Mouse (Mus musculus): ENCODE measurements around the gene Prf1. TPM values are rescaled to one million over a fixed set of nuclear protein-coding genes. Genes with fewer than 3 reads are reported as not detected.

The Prf1 gene
- not detected for total RNA-seq (2022)

- DNase-seq (ENCODE audit: low spot score in 2 of 2): no peak
Measured at GRCm38 (mm10) chr10:61297477-61297876, at the start of gene Prf1. Gene Prf1, plus strand, starts transcription at chr10:61297833.

- no peak for DNase-seq (ENCODE audit: low spot score in 2 of 2)
Measured at GRCm38 (mm10) chr10:61248596-61249114, 49.0 kb upstream of the Prf1 start.

- DNase-seq (ENCODE audit: low spot score in 2 of 2): no peak
Measured at GRCm38 (mm10) chr10:61249951-61250350, 47.7 kb upstream of the Prf1 start.

DNA sequence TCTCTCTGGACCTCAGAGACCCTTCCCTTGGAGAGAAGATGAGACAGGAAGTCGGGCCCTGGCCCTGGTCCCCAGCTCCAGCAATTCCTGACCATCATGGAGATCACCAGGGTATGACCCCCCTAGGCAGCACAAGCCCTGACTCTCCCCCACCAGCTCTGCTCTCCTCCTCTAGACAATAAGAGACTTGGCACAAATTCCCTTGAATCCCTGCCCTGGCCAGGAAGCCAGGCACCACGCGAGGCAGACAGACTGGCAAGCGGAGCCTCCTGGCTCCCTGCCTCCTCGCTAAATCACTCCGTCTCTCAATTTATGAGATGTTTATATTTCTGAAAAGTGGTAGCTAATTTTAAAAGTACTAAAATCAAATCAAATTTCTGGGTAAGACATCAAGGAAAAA, 42.9 kb upstream of the Prf1 start:
- DNase-seq (ENCODE audit: low spot score in 2 of 2): peak in 1 of 2 experiments; percentile 27

DNA sequence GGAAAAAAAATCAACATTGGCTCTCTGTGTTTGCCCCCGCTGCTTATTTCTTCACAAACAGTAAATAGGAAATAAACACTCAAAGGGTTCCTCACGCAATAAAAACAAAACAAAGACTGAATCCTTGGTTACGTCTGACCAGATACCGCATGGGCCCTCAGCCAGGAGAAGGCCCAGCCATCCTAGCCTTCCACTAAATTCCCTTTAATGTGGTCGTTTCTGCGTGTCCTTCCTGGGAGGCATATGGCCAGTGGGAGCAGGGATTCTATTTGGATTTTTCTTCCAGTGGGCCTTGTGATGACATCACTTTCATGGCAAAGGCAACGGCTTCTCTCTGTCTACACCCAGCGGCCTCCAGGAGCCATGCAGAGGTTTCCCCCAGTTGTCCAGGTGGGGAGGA, 42.4 kb upstream of the Prf1 start:
- no peak for DNase-seq (ENCODE audit: low spot score in 2 of 2)

GRCm38 (mm10) chr10:61256665-61257064, 41.0 kb upstream of the Prf1 start:
- no peak for DNase-seq (ENCODE audit: low spot score in 2 of 2)

DNA sequence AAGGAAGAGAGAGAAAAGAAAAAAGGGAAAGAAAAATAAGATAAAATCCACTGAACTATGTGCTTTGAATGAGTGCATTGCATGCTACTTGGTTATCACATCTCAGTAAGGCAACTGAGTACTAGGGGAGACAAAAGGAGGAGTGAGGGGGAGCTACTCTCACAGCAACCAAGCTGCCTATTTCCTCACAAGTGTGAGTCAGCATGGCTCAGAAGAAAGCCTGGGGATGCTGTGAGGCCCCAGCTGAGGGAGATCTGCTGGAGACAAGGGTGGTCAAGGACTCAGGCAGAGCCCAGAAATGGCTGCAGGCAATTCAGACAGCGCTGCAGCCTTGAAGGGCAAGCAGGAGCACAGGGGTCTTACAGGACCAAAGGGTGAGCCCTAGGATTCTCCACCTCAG, 39.5 kb upstream of the Prf1 start:
- peak in 1 of 2 experiments; percentile 36 for DNase-seq (ENCODE audit: low spot score in 2 of 2)

GRCm38 (mm10) chr10:61261229-61262156, 36.1 kb upstream of the Prf1 start:
- no peak for DNase-seq (ENCODE audit: low spot score in 2 of 2)

GRCm38 (mm10) chr10:61263606-61264005, 34.0 kb upstream of the Prf1 start:
- no peak for DNase-seq (ENCODE audit: low spot score in 2 of 2)

- DNase-seq (ENCODE audit: low spot score in 2 of 2): no peak
Measured at GRCm38 (mm10) chr10:61267378-61267777, 30.3 kb upstream of the Prf1 start.

DNA sequence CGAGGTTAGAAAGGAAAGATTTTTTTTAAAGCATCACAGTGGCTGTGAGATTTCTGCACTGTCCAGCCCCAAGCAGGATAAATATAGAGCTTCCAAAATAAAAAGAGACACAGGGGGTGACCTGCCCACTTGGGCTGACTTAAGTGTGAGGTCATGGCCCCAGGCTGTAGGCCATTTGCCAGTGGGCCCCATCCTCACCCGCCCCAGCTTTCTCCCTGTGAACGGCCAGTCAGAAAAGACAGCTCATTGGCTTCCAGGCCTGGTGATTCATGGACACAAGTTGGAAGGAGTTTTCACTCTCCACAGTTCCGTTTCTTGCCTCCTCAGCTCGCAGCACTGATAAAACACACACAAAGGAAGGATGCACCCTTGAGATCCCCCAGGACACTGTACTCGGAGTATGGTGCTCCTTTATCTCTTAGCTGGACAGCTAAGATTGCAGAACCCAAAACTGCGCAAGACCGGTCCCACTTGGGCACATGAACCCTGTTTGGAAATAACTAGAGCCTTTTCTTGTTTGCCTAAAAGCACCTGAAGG, 25.5 kb upstream of the Prf1 start:
- no peak for DNase-seq (ENCODE audit: low spot score in 2 of 2)

- no peak for DNase-seq (ENCODE audit: low spot score in 2 of 2)
Measured at GRCm38 (mm10) chr10:61272631-61273030, 25.0 kb upstream of the Prf1 start.

- no peak for DNase-seq (ENCODE audit: low spot score in 2 of 2)
Measured at GRCm38 (mm10) chr10:61273081-61273843, 24.4 kb upstream of the Prf1 start, which contains the start of gene Adamts14. Gene Adamts14, minus strand, starts transcription at chr10:61273438.

GRCm38 (mm10) chr10:61273844-61274215, 23.8 kb upstream of the Prf1 start:
- DNase-seq (ENCODE audit: low spot score in 2 of 2): no peak

DNA sequence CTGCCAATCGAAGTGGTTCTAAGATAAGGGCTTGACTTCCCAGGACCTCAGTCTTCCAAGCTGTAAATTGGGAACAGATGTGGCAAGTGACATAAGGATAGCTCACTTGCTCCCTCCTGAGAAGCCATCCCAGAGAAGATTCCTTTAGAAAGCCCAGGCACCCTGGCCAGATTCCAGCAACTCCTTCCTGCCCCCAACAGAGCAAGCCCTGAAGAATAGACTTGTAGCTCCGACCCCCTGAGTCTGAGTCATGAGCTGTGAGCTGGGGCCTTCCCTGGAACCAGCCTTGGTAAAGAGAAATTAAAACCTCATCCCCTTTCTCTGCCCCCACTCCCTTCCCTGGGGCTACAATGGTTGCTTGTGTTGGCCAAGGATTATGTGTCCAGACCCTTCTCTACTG, 23.1 kb upstream of the Prf1 start:
- DNase-seq (ENCODE audit: low spot score in 2 of 2): no peak

GRCm38 (mm10) chr10:61275669-61276110, 21.9 kb upstream of the Prf1 start:
- no peak for DNase-seq (ENCODE audit: low spot score in 2 of 2)

- no peak for DNase-seq (ENCODE audit: low spot score in 2 of 2)
Measured at GRCm38 (mm10) chr10:61277051-61277450, 20.6 kb upstream of the Prf1 start.

DNA sequence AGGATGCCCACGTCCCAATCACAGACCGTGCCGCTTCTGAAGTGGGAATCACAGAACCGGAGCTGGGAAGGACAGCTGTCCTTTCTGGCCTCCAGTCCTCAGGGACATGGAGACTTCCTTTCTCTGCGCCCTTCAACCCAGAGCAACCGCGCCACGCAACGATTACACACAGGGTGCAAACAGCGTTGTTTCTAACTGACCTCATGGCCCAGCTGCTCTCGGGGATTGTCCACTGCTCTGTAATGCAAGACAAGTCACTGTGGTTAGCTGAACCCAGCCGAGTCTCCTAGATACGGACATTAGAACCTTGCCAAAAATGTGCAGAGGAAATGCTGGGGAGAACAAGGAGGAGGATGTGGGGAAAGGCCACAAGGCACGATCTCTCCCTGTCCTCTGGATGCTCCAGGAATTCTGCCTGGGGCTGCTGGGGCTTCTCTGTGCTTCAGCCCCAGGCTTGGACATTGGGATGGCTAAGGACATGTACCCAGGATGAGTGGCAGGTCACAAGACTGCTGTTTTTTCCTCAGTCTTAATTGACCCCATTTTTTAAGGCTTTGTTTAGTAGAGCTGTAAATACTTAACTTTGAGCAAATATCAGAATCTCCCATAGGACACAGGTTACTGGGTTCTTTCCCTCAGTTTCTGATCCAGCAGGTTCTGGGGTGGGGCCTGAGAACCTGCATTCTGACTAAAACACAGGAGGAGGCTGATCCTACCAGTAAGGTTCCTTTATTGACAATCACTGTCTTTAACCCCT, 19.5 kb upstream of the Prf1 start:
- DNase-seq (ENCODE audit: low spot score in 2 of 2): no peak

DNA sequence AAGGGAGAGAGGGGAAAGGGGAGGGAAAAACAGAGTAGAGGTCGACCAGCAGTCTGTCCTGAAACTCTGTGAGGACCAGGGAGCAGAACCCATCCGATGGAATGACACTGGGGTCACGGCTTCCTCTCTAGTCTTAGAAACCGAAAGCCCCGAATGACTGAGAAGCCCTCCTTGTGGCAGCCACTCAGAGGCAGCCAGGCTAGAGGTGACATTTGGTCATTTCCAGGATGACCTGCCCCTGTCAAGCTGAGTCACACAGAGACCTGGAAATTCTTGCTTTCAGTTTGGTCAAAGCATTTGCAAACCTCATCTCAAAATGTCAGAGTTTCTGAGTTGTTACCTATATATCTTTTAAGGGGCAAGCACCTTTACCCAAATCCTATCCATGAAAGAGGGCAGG, 16.5 kb upstream of the Prf1 start:
- DNase-seq (ENCODE audit: low spot score in 2 of 2): no peak

DNA sequence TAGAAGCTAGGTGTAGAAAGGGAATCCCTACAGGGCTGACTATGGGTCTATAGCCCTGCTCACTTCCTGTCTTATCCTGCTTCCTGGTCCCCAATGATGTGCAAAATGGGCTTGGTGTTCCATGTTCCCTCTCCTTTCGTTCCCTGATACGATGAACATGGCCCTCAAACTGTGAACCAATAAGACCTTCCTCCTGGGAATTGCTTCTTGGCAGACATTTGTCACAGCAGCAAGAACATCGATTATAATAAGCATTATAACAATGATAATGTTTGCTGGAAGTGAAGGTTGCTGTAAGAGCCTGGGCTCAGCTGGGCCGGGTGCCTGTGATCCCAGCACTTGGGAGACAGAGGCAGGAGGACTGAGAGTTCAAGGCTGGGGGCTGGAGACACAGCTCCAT, 13.3 kb upstream of the Prf1 start:
- DNase-seq (ENCODE audit: low spot score in 2 of 2): no peak

GRCm38 (mm10) chr10:61285271-61285670, 12.4 kb upstream of the Prf1 start:
- DNase-seq (ENCODE audit: low spot score in 2 of 2): no peak
